Mouse (Mus musculus) liver, embryonic 14.5 days (tissue): ENCODE measurements around the gene Chtf18. TPM values are rescaled to one million over a fixed set of nuclear protein-coding genes. Genes with fewer than 3 reads are reported as not detected.

Experiments
- ATAC-seq: fragments of 200-750 bp; cut with Nextera tagmentation; 2 replicates; pipeline ENCODE4 v1.8.0; 2017; ENCODE audit warnings: moderate number of reproducible peaks, mild to moderate bottlenecking, moderate library complexity; ENCODE audit not compliant: insufficient read depth
- DNase-seq, 3 experiments: peaks; one replicate each; pipeline ENCODE4 v3.0.0-alpha.2; 2012 to 2013; ENCODE audit warnings: low read depth in 3 of 3, low spot score in 3 of 3
- H3K27ac ChIP-seq: fragments of 300-500 bp; sonication (generic); 2 replicates; pipeline ENCODE4 v1.5.1; 2014; ENCODE audit warnings: moderate library complexity, mild to moderate bottlenecking, control low read depth, inconsistent platforms
- H3K27me3 ChIP-seq: fragments of 300-500 bp; sonication (generic); 2 replicates; pipeline ENCODE4 v1.6.1; 2014; ENCODE audit warnings: mild to moderate bottlenecking, low read length, moderate library complexity; ENCODE audit not compliant: control insufficient read depth, insufficient read depth
- H3K36me3 ChIP-seq: fragments of 300-500 bp; sonication (generic); replicated peaks from 2 replicates; pipeline ENCODE4 v1.6.1; 2014; ENCODE audit warnings: low read depth; ENCODE audit not compliant: control insufficient read depth, insufficient read depth
- H3K4me1 ChIP-seq, 2 experiments: fragments of 200-500 bp in 1 of 2; fragments of 300-500 bp in 1 of 2; sonication (generic) in 1 of 2; replicated peaks; 2 replicates each; pipeline ENCODE4 v1.6.1; 2012 to 2014; ENCODE audit warnings: antibody characterized with exemption in 1 of 2, inconsistent platforms in 1 of 2, low read length in 1 of 2; ENCODE audit not compliant: control insufficient read depth in 2 of 2, insufficient read depth in 2 of 2
- H3K4me2 ChIP-seq: fragments of 300-500 bp; sonication (generic); 2 replicates; pipeline ENCODE4 v1.6.1; 2014; ENCODE audit warnings: low read depth, mild to moderate bottlenecking, control low read depth, moderate library complexity
- H3K4me3 ChIP-seq, 2 experiments: fragments of 200-500 bp in 1 of 2; fragments of 300-500 bp in 1 of 2; sonication (generic) in 1 of 2; 2 replicates each; pipeline ENCODE4 v1.5.1; 2012 to 2014; ENCODE audit warnings: low read depth in 2 of 2, low read length in 2 of 2, mild to moderate bottlenecking in 2 of 2, control low read depth in 1 of 2, inconsistent platforms in 1 of 2, moderate library complexity in 1 of 2; ENCODE audit not compliant: insufficient read depth in 1 of 2
- H3K9ac ChIP-seq: fragments of 300-500 bp; sonication (generic); replicated peaks from 2 replicates; pipeline ENCODE4 v1.6.1; 2014; ENCODE audit warnings: mild to moderate bottlenecking, control low read depth, moderate library complexity
- H3K9me3 ChIP-seq: fragments of 300-500 bp; sonication (generic); 2 replicates; pipeline ENCODE4 v1.6.1; 2016; ENCODE audit warnings: low read length, mixed read lengths; ENCODE audit not compliant: control insufficient read depth
- CTCF ChIP-seq: IDR thresholded peaks from 2 replicates; pipeline ENCODE4 v1.5.1; 2016; ENCODE audit warnings: antibody characterized with exemption, low read depth, control low read depth
- EP300 ChIP-seq: IDR thresholded peaks from 2 replicates; pipeline ENCODE4 v1.6.1; 2016; ENCODE audit warnings: antibody characterized with exemption, low read depth
- WGBS: fragments of 180-500 bp; shearing (Covaris S2); extraction: QIAGEN DNeasy Blood & Tissue Kit; methylation state at CpG from one replicate; pipeline ENCODE4 v1.1.7; 2014; ENCODE audit not compliant: insufficient replicate concordance; 5-methylcytosine and 5-hydroxymethylcytosine counted together
- microRNA-seq: library from miRNA; unstranded; fragments of <30 nt; microRNA quantifications from one replicate; pipeline ENCODE4, GENCODE M21; 2016
- polyA plus RNA-seq, 2 experiments: library from polyadenylated mRNA; depleted of rRNA in 1 of 2; stranded (reverse) in 1 of 2; unstranded in 1 of 2; fragments of >200 nt; fragmentation: Nextera tagmentation in 1 of 2; extraction: Ambion mirVana in 1 of 2; gene quantifications; 2 replicates each; pipeline versions ENCODE4 v1.2.1 to v1.2.3; 2012 to 2014

Gene Chtf18
- polyA plus RNA-seq, 2 experiments = 12.4 to 19.6 TPM

DNA sequence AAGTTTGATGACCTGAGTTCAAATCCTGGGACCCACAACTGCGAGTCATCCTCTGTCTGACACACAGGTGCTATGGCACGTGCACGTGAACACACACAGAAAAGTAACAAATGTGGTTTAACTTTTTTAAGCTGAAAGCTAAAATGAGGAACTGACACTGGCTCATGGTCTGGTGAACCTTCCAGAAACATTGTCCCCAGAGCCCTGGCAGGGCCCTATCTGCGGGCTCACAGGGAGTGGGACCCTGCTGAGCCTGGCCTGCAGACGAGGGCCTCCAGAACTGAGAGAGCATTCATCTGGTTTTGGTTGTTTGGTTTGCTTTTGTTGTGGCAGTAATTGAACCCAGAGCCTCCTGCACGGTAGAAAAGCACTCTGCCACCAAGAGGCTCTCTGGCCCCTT is 49.2 kb downstream of the Chtf18 start:
- ATAC-seq (no peak), DNase-seq (no peak)
- no peaks in the 10 kb centered on the region for H3K9me3 ChIP-seq
- H3K27ac ChIP-seq = no peak overlapping the region
- WGBS = 37% methylated on average over 6 of the region's 6 CpGs
- H3K4me3 ChIP-seq = no peak overlapping the region
- no peaks in the 10 kb centered on the region for H3K36me3 ChIP-seq
- no peaks in the 10 kb centered on the region for H3K27me3 ChIP-seq
- TF ChIP-seq EP300 (no peak), CTCF (no peak)
- no peak overlapping the region for H3K4me2 ChIP-seq
- H3K9ac ChIP-seq = no peak overlapping the region
- no peaks in the 10 kb centered on the region for H3K4me1 ChIP-seq

DNA sequence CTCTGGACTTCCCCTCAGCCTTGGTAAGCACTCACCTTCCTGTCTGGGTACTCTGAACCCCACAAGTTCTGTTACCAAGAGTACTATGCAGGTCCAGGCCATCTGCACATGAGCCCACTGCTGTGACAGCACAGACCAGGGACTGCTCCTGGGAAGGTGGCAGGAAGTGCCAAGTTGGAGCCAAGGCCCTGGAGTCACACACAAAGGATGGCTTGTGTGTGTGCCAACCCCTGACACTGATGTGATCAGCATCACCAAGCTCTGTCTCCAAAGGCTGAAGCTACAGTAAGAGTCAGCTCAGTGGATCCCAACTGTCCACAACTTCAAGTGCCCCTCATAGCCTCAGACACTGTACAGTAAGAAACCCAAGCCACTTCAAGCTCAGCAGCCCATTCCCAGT is 54.2 kb downstream of the Chtf18 start:
- TF ChIP-seq EP300 (no peak), CTCF (no peak)

More for the DNA sequence above, 54.2 kb downstream of the Chtf18 start:
- Histone ChIP-seq H3K4me1 (no peaks in the 10 kb centered on the region), H3K27ac (no peak overlapping the region), H3K36me3 (no peaks in the 10 kb centered on the region), H3K27me3 (no peaks in the 10 kb centered on the region), H3K9me3 (no peaks in the 10 kb centered on the region), H3K9ac (no peak overlapping the region), H3K4me3 (no peak overlapping the region), H3K4me2 (no peak overlapping the region)
- DNase-seq (no peak), ATAC-seq (no peak)

Small RNAs within 50 kb of the gene (microRNA-seq; reads per million reads assigned to microRNA genes)
- not detected for gene Gm25083

Other genes with a start within 250 kb of the Chtf18 start
- 0.01 TPM in 1 of 2 replicates, not detected in the other for gene Sstr5, start 230.1 kb downstream of the Chtf18 start, polyA plus RNA-seq (2012; rRNA removed)
- gene Sstr5, start 230.1 kb downstream of the Chtf18 start, polyA plus RNA-seq (2014; fragmentation: Nextera tagmentation; extraction: Ambion mirVana) = not detected in 2 replicates
- 0.04 and 0.11 TPM in 2 replicates for gene Sox8, start 156.7 kb downstream of the Chtf18 start, polyA plus RNA-seq (2012; rRNA removed)
- gene Sox8, start 156.7 kb downstream of the Chtf18 start, polyA plus RNA-seq (2014; fragmentation: Nextera tagmentation; extraction: Ambion mirVana) = 0.15 TPM in 1 of 2 replicates, not detected in the other
- 3.4 and 4.0 TPM in 2 replicates for gene Lmf1, start 148.3 kb downstream of the Chtf18 start, polyA plus RNA-seq (2012; rRNA removed)
- 7.9 and 9.3 TPM in 2 replicates for gene Lmf1, start 148.3 kb downstream of the Chtf18 start, polyA plus RNA-seq (2014; fragmentation: Nextera tagmentation; extraction: Ambion mirVana)
- 0.60 TPM in 1 of 2 replicates, not detected in the other for gene Gng13, start 10.2 kb downstream of the Chtf18 start, polyA plus RNA-seq (2012; rRNA removed)
- not detected in 2 replicates for gene Gng13, start 10.2 kb downstream of the Chtf18 start, polyA plus RNA-seq (2014; fragmentation: Nextera tagmentation; extraction: Ambion mirVana)
- 9.5 and 11.1 TPM in 2 replicates for gene Rpusd1, start 251 bp upstream of the Chtf18 start, polyA plus RNA-seq (2012; rRNA removed)
- gene Rpusd1, start 251 bp upstream of the Chtf18 start, polyA plus RNA-seq (2014; fragmentation: Nextera tagmentation; extraction: Ambion mirVana) = 5.9 and 6.1 TPM in 2 replicates
- gene Mslnl, start 8.6 kb upstream of the Chtf18 start, polyA plus RNA-seq (2012; rRNA removed) = not detected in 2 replicates
- not detected in 2 replicates for gene Mslnl, start 8.6 kb upstream of the Chtf18 start, polyA plus RNA-seq (2014; fragmentation: Nextera tagmentation; extraction: Ambion mirVana)
- 0.66 and 0.69 TPM in 2 replicates for gene Msln, start 27.0 kb upstream of the Chtf18 start, polyA plus RNA-seq (2012; rRNA removed)
- gene Msln, start 27.0 kb upstream of the Chtf18 start, polyA plus RNA-seq (2014; fragmentation: Nextera tagmentation; extraction: Ambion mirVana) = 0.91 and 1.0 TPM in 2 replicates
- gene Narfl, start 46.4 kb upstream of the Chtf18 start, polyA plus RNA-seq (2012; rRNA removed) = 7.5 and 10.2 TPM in 2 replicates
- gene Narfl, start 46.4 kb upstream of the Chtf18 start, polyA plus RNA-seq (2014; fragmentation: Nextera tagmentation; extraction: Ambion mirVana) = 12.9 and 14.0 TPM in 2 replicates
- 6.1 and 7.6 TPM in 2 replicates for gene Haghl, start 58.3 kb upstream of the Chtf18 start, polyA plus RNA-seq (2012; rRNA removed)
- 5.8 and 6.1 TPM in 2 replicates for gene Haghl, start 58.3 kb upstream of the Chtf18 start, polyA plus RNA-seq (2014; fragmentation: Nextera tagmentation; extraction: Ambion mirVana)
- gene Ccdc78, start 59.2 kb upstream of the Chtf18 start, polyA plus RNA-seq (2012; rRNA removed) = 0.02 and 0.03 TPM in 2 replicates
- not detected in 2 replicates for gene Ccdc78, start 59.2 kb upstream of the Chtf18 start, polyA plus RNA-seq (2014; fragmentation: Nextera tagmentation; extraction: Ambion mirVana)
- 37.7 and 46.6 TPM in 2 replicates for gene Fam173a, start 65.5 kb upstream of the Chtf18 start, polyA plus RNA-seq (2012; rRNA removed)
- 57.2 and 57.7 TPM in 2 replicates for gene Fam173a, start 65.5 kb upstream of the Chtf18 start, polyA plus RNA-seq (2014; fragmentation: Nextera tagmentation; extraction: Ambion mirVana)
- gene AC134908.4, start 68.2 kb upstream of the Chtf18 start, polyA plus RNA-seq (2012; rRNA removed) = not detected in 2 replicates
- not detected in 2 replicates for gene AC134908.4, start 68.2 kb upstream of the Chtf18 start, polyA plus RNA-seq (2014; fragmentation: Nextera tagmentation; extraction: Ambion mirVana)
- 20.3 and 27.3 TPM in 2 replicates for gene Metrn, start 69.7 kb upstream of the Chtf18 start, polyA plus RNA-seq (2012; rRNA removed)
- gene Metrn, start 69.7 kb upstream of the Chtf18 start, polyA plus RNA-seq (2014; fragmentation: Nextera tagmentation; extraction: Ambion mirVana) = 4.1 TPM in 2 replicates
- 0.04 and 0.22 TPM in 2 replicates for gene Fbxl16, start 81.7 kb upstream of the Chtf18 start, polyA plus RNA-seq (2012; rRNA removed)
- not detected in 2 replicates for gene Fbxl16, start 81.7 kb upstream of the Chtf18 start, polyA plus RNA-seq (2014; fragmentation: Nextera tagmentation; extraction: Ambion mirVana)
- gene Wdr24, start 96.2 kb upstream of the Chtf18 start, polyA plus RNA-seq (2012; rRNA removed) = 14.1 and 14.3 TPM in 2 replicates
- 9.2 and 11.4 TPM in 2 replicates for gene Wdr24, start 96.2 kb upstream of the Chtf18 start, polyA plus RNA-seq (2014; fragmentation: Nextera tagmentation; extraction: Ambion mirVana)
- 17.3 and 17.9 TPM in 2 replicates for gene Jmjd8, start 101.4 kb upstream of the Chtf18 start, polyA plus RNA-seq (2012; rRNA removed)
- 13.7 and 16.2 TPM in 2 replicates for gene Jmjd8, start 101.4 kb upstream of the Chtf18 start, polyA plus RNA-seq (2014; fragmentation: Nextera tagmentation; extraction: Ambion mirVana)
- gene Stub1, start 106.0 kb upstream of the Chtf18 start, polyA plus RNA-seq (2012; rRNA removed) = 70.2 and 85.1 TPM in 2 replicates
- gene Stub1, start 106.0 kb upstream of the Chtf18 start, polyA plus RNA-seq (2014; fragmentation: Nextera tagmentation; extraction: Ambion mirVana) = 96.7 and 100 TPM in 2 replicates
- 1.5 and 2.0 TPM in 2 replicates for gene Rhbdl1, start 109.9 kb upstream of the Chtf18 start, polyA plus RNA-seq (2012; rRNA removed)
- gene Rhbdl1, start 109.9 kb upstream of the Chtf18 start, polyA plus RNA-seq (2014; fragmentation: Nextera tagmentation; extraction: Ambion mirVana) = 0.35 and 0.58 TPM in 2 replicates
- 3.3 and 6.9 TPM in 2 replicates for gene Gm20683, start 114.3 kb upstream of the Chtf18 start, polyA plus RNA-seq (2012; rRNA removed)
- gene Gm20683, start 114.3 kb upstream of the Chtf18 start, polyA plus RNA-seq (2014; fragmentation: Nextera tagmentation; extraction: Ambion mirVana) = 0.43 TPM in 1 of 2 replicates, not detected in the other
- gene Rhot2, start 117.4 kb upstream of the Chtf18 start, polyA plus RNA-seq (2012; rRNA removed) = 33.3 and 34.7 TPM in 2 replicates
- gene Rhot2, start 117.4 kb upstream of the Chtf18 start, polyA plus RNA-seq (2014; fragmentation: Nextera tagmentation; extraction: Ambion mirVana) = 4.2 and 5.3 TPM in 2 replicates
- 18.1 and 19.6 TPM in 2 replicates for gene Wdr90, start 134.1 kb upstream of the Chtf18 start, polyA plus RNA-seq (2012; rRNA removed)
- gene Wdr90, start 134.1 kb upstream of the Chtf18 start, polyA plus RNA-seq (2014; fragmentation: Nextera tagmentation; extraction: Ambion mirVana) = 7.5 and 11.1 TPM in 2 replicates
- gene Mcrip2, start 141.3 kb upstream of the Chtf18 start, polyA plus RNA-seq (2012; rRNA removed) = 22.1 and 23.1 TPM in 2 replicates
- gene Mcrip2, start 141.3 kb upstream of the Chtf18 start, polyA plus RNA-seq (2014; fragmentation: Nextera tagmentation; extraction: Ambion mirVana) = 44.0 and 44.9 TPM in 2 replicates
- gene Mettl26, start 147.7 kb upstream of the Chtf18 start, polyA plus RNA-seq (2012; rRNA removed) = 45.3 and 47.6 TPM in 2 replicates
- gene Mettl26, start 147.7 kb upstream of the Chtf18 start, polyA plus RNA-seq (2014; fragmentation: Nextera tagmentation; extraction: Ambion mirVana) = 46.5 and 50.3 TPM in 2 replicates
- 0.54 and 0.71 TPM in 2 replicates for gene Wfikkn1, start 153.4 kb upstream of the Chtf18 start, polyA plus RNA-seq (2012; rRNA removed)
- 0.52 and 0.67 TPM in 2 replicates for gene Wfikkn1, start 153.4 kb upstream of the Chtf18 start, polyA plus RNA-seq (2014; fragmentation: Nextera tagmentation; extraction: Ambion mirVana)
- 6.4 and 7.8 TPM in 2 replicates for gene Rab40c, start 192.3 kb upstream of the Chtf18 start, polyA plus RNA-seq (2012; rRNA removed)
- gene Rab40c, start 192.3 kb upstream of the Chtf18 start, polyA plus RNA-seq (2014; fragmentation: Nextera tagmentation; extraction: Ambion mirVana) = 3.4 and 3.8 TPM in 2 replicates
- gene Pigq, start 217.5 kb upstream of the Chtf18 start, polyA plus RNA-seq (2012; rRNA removed) = 270 and 414 TPM in 2 replicates
- 170 and 186 TPM in 2 replicates for gene Pigq, start 217.5 kb upstream of the Chtf18 start, polyA plus RNA-seq (2014; fragmentation: Nextera tagmentation; extraction: Ambion mirVana)
- 4.3 and 8.9 TPM in 2 replicates for gene Nhlrc4, start 217.5 kb upstream of the Chtf18 start, polyA plus RNA-seq (2012; rRNA removed)
- gene Nhlrc4, start 217.5 kb upstream of the Chtf18 start, polyA plus RNA-seq (2014; fragmentation: Nextera tagmentation; extraction: Ambion mirVana) = 1.9 and 4.6 TPM in 2 replicates
- 0.16 and 0.24 TPM in 2 replicates for gene A930017K11Rik, start 225.1 kb upstream of the Chtf18 start, polyA plus RNA-seq (2012; rRNA removed)
- 0.13 and 0.37 TPM in 2 replicates for gene A930017K11Rik, start 225.1 kb upstream of the Chtf18 start, polyA plus RNA-seq (2014; fragmentation: Nextera tagmentation; extraction: Ambion mirVana)